Mouse (Mus musculus) heart, adult 2 months (tissue): Measurements from ENCODE around the gene Gm45837. TPM values are rescaled to one million over a fixed set of nuclear protein-coding genes. Genes with fewer than 3 reads are reported as not detected.

Source experiments
- DNase-seq, 2 experiments: peaks; one replicate each; pipeline ENCODE4 v3.0.0; 2021
- H3K27ac ChIP-seq: fragments of 200-600 bp; 2 replicates; pipeline ENCODE4 v1.8.1; 2022
- H3K27me3 ChIP-seq: fragments of 200-500 bp; 2 replicates; pipeline ENCODE4 v1.6.1; 2012; ENCODE audit warnings: mild to moderate bottlenecking, low read length, inconsistent platforms, mixed read lengths; ENCODE audit not compliant: control insufficient read depth, insufficient read depth
- H3K36me3 ChIP-seq: fragments of 200-500 bp; 2 replicates; pipeline ENCODE4 v1.6.1; 2012; ENCODE audit warnings: low read length, inconsistent platforms; ENCODE audit not compliant: control insufficient read depth, insufficient read depth
- H3K4me1 ChIP-seq: fragments of 200-500 bp; 2 replicates; pipeline ENCODE4 v1.6.1; 2011; ENCODE audit warnings: low read length; ENCODE audit not compliant: control insufficient read depth, insufficient read depth
- H3K4me3 ChIP-seq: fragments of 200-600 bp; 2 replicates; pipeline ENCODE4 v1.8.1; 2022
- H3K79me2 ChIP-seq: fragments of 200-500 bp; replicated peaks from 2 replicates; pipeline ENCODE4 v1.6.1; 2012; ENCODE audit warnings: mild to moderate bottlenecking, inconsistent platforms, low read length, moderate library complexity, mixed read lengths; ENCODE audit not compliant: control insufficient read depth, insufficient read depth
- H3K9ac ChIP-seq: fragments of 200-500 bp; 2 replicates; pipeline ENCODE4 v1.6.1; 2012; ENCODE audit warnings: low read depth, mild to moderate bottlenecking, control low read depth, inconsistent platforms, low read length, mixed read lengths
- CTCF ChIP-seq: fragments of 200-600 bp; IDR thresholded peaks from 2 replicates; pipeline ENCODE4 v1.8.1; 2022; ENCODE audit warnings: antibody characterized with exemption, mild to moderate bottlenecking, moderate library complexity
- EP300 ChIP-seq: fragments of 200-500 bp; IDR thresholded peaks from 2 replicates; pipeline ENCODE4 v1.6.1; 2011; ENCODE audit warnings: low read depth, low read length, control low read depth; ENCODE audit not compliant: insufficient read depth
- POLR2A ChIP-seq: fragments of 200-500 bp; IDR thresholded peaks from 2 replicates; pipeline ENCODE4 v1.6.1; 2011; ENCODE audit warnings: mild to moderate bottlenecking, low read depth, low read length, control low read depth; ENCODE audit not compliant: insufficient read depth
- WGBS: fragments of 180-500 bp; shearing (Covaris S2); methylation state at CpG from one replicate; pipeline ENCODE4 v1.1.7; 2018; 5-methylcytosine and 5-hydroxymethylcytosine counted together
- intact Hi-C: fragments of 180-260 bp; cut with DNase I; formaldehyde crosslinking; loops from one replicate; pipeline ENCODE4 v1.15.1; 2025
- polyA plus RNA-seq: library from polyadenylated mRNA; depleted of rRNA; stranded (reverse); fragments of >200 nt; gene quantifications from 2 replicates; pipeline ENCODE4 v1.2.3, GENCODE M21; 2012
- total RNA-seq, 2 experiments: library from RNA; stranded (reverse); gene quantifications; 2 replicates each; pipeline ENCODE4 v1.2.3; 2021

Gm45837 gene
- total and polyA plus RNA-seq, 3 experiments = not detected

DNA sequence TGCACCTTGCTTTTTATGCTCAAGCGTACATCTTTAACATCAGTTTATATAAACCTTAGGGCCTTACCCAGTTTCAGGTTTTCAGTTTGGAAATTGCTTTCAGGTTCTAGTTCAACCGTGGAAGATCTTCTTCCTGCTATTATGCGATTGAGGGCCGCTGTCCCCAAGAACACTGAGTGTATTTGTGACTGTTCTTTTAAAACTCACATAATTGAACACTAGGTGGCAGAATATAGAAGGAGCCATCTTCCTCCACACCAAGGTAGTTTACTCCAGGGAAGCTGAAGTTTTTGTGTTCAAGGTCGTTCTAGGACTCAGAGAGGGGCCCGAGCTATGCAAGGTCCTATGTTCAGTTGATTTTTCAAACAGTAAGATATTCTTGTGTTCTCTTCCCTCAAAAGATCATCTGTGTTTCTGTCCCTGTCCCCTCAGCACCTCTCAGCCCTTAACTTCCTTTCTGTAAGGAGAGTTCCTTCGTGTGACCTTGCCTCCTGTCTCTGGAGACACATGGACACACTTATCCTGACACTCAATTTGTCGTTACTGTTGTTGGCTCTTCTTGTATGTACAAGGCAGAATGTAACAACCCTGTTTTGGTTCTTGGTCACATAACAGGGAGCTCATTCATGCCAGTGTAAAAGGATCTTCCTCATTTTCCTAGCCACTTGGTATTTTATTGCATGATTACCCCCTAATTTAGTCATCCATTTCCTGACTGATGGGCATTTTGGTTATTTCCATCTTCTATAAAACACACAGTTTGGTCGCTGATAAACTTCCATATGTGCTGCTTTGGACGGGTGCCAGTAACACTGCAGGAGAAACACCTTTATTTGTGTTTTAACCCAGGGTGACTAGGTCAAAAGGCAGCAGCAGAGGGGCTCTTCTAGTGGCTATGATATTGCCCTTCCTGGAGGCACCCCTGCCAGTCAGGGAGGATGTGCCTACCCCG is 42.5 kb upstream of the Gm45837 start:
- WGBS = 49% methylated on average over 11 of the region's 11 CpGs
- Histone ChIP-seq H3K27me3 (no peaks in the 10 kb centered on the region), H3K4me1 (no peaks in the 10 kb centered on the region), H3K9ac (no peak overlapping the region), H3K79me2 (no peaks in the 10 kb centered on the region), H3K36me3 (no peaks in the 10 kb centered on the region), H3K4me3 (no peak overlapping the region), H3K27ac (no peak overlapping the region)
- intact Hi-C loops = loop anchor here (1.0 kb wide), 1 partner anchor 44 kb away; no protein-coding TSS in a partner anchor
- no peak for DNase-seq
- TF ChIP-seq POLR2A (no peak), EP300 (no peak), CTCF (peak; percentile 66)

DNA sequence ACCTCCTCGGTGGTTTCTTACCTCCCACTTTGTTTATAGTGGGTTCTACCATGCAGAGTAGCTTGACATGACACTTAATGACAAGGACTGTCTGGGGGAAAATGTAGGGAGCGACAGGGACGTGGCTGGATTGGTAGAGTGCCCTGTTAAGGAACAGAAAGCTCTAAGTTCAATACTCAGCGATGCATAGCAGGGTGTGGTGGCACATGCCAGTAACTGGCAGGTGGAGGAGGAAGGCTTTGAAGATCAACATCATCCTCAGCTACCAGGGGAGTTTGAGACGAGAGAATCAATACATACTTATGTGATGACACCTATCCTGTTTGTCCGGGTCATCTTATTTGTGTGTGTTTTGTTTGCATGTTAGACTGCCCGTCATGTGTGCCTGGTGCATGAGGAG is 41.0 kb upstream of the Gm45837 start:
- no peak overlapping the region for H3K9ac ChIP-seq
- no peaks in the 10 kb centered on the region for H3K4me1 ChIP-seq
- TF ChIP-seq POLR2A (no peak), CTCF (no peak), EP300 (no peak)
- no peaks in the 10 kb centered on the region for H3K36me3 ChIP-seq
- intact Hi-C loops = no loop called here
- WGBS = 83% methylated on average over 7 of the region's 7 CpGs
- H3K27ac ChIP-seq = no peak overlapping the region
- H3K27me3 ChIP-seq = no peaks in the 10 kb centered on the region
- DNase-seq = no peak
- no peaks in the 10 kb centered on the region for H3K79me2 ChIP-seq
- H3K4me3 ChIP-seq = no peak overlapping the region

- H3K79me2 ChIP-seq = no peaks in the 10 kb centered on the region
- H3K27me3 ChIP-seq = no peaks in the 10 kb centered on the region
- H3K4me3 ChIP-seq = no peak overlapping the region
- H3K4me1 ChIP-seq = peaks cover 2% of the 10 kb centered on the region
- no peak for DNase-seq
- H3K27ac ChIP-seq = no peak overlapping the region
- intact Hi-C loops = no loop called here
- H3K9ac ChIP-seq = no peak overlapping the region
- 88% methylated on average over 26 of the region's 26 CpGs for WGBS
- no peaks in the 10 kb centered on the region for H3K36me3 ChIP-seq
- TF ChIP-seq CTCF (no peak), POLR2A (no peak), EP300 (no peak)
These were observed 37.6 kb upstream of the Gm45837 start for GRCm38 (mm10) chr7:101373082-101373481.

DNA sequence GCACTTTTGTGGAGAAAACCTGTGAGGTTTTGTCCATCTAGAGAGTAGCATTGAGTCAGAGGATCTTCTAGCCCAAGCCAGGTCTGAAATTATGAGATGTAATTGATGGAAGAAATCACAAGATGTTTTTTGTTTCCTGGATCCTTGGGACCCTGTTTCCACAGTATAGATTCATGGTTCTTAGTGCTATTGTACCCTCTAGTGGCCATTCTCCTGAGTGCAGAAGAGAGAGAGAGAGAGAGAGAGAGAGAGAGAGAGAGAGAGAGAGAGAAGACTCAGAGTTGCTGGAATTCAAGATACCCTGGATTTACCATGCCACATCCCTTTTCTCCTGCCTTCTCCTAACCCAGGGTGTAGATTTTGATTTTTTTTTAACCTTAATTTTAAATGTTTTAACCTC is 36.5 kb upstream of the Gm45837 start:
- Histone ChIP-seq H3K79me2 (no peaks in the 10 kb centered on the region), H3K4me1 (peaks cover 2% of the 10 kb centered on the region), H3K9ac (no peak overlapping the region), H3K4me3 (no peak overlapping the region), H3K36me3 (no peaks in the 10 kb centered on the region), H3K27ac (no peak overlapping the region), H3K27me3 (no peaks in the 10 kb centered on the region)
- intact Hi-C loops = loop anchor here (1.0 to 2.0 kb wide), 2 partner anchors 63 to 313 kb away; no protein-coding TSS in a partner anchor
- TF ChIP-seq CTCF (peak; percentile 74), EP300 (no peak), POLR2A (no peak)
- DNase-seq = no peak

DNA sequence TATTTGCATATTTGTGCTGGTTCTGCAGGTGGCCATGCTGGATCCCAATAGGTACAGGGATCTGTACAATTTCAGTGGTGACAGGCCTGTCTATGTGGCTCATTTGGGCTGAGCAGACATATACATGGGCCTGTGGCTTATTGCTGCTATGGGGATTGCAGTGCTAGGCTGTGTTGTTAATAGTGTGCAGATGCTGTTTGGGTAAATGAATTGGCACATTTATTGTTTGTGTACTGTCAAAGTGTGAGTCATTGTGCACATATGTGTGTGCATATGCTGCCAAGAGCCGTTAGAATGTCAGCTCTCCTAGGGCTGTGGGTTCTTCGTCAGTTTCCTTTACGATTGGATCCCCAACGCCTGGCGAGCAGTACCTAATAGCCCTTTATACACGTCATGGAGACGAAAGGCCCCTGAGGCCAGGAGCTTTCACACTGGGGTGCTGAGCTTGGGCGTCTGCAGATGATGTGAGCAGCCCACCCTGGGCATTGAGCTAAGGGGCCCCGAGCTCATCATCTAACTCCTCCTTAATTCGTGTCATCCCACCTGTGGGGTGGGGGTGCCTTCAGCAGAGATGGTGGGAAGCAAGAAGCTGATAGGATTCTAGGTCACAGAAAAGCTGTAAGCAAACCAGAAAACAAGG is 33.9 kb upstream of the Gm45837 start:
- Histone ChIP-seq H3K79me2 (no peaks in the 10 kb centered on the region), H3K4me3 (no peak overlapping the region), H3K27ac (no peak overlapping the region), H3K27me3 (no peaks in the 10 kb centered on the region), H3K4me1 (peaks cover 6% of the 10 kb centered on the region), H3K9ac (no peak overlapping the region), H3K36me3 (no peaks in the 10 kb centered on the region)
- DNase-seq = no peak
- 82% methylated on average over 10 of the region's 10 CpGs for WGBS
- TF ChIP-seq POLR2A (no peak), CTCF (no peak), EP300 (no peak)
- intact Hi-C loops = no loop called here
